Mouse (Mus musculus): ENCODE results near the gene Il3.

GRCm38 (mm10) chr11:54303728-54304470 lies 36.8 kb upstream of the Il3 start, which contains the start of gene Acsl6:
- TF ChIP-seq CTCF (IDR thresholded peaks at IDR 0.05), result 0 out of 2 replicates have a peak, but pooled peaks have one; percentile 3
- no peak for TF ChIP-seq POLR2A (IDR thresholded peaks at IDR 0.05; ENCODE audit: insufficient read depth, low read depth, low read length)
- TF ChIP-seq EP300 (IDR thresholded peaks at IDR 0.05; ENCODE audit: insufficient read depth, low read depth, low read length), result no peak

All from heart, adult 2 months (tissue).